Mouse (Mus musculus) embryo, embryonic 10 days (tissue): Measurements from ENCODE around the gene Nav3.
"Not testable (repeated sequence)": the region's sequence is repeated elsewhere in the genome, so short reads cannot be mapped to it uniquely, and the experiment has no call there.

Source experiments
- DNase-seq: peaks from one replicate; pipeline ENCODE4 v3.0.0-alpha.2; 2015; ENCODE audit warnings: low spot score

The Nav3 gene

GRCm38 (mm10) chr10:110383506-110384229 lies 72.3 kb downstream of the Nav3 start:
- not testable (repeated sequence) for DNase-seq

- DNase-seq, result no peak
Observed at GRCm38 (mm10) chr10:110380792-110381191, 75.2 kb downstream of the Nav3 start.

- no peak for DNase-seq
Observed at GRCm38 (mm10) chr10:110372724-110373455, 83.1 kb downstream of the Nav3 start.

GRCm38 (mm10) chr10:110352148-110352547 lies 103.9 kb downstream of the Nav3 start:
- DNase-seq, result no peak

GRCm38 (mm10) chr10:110330030-110330429 lies 126.0 kb downstream of the Nav3 start:
- DNase-seq, result no peak

- DNase-seq, result no peak
Observed at GRCm38 (mm10) chr10:110329629-110330028, 126.4 kb downstream of the Nav3 start.

GRCm38 (mm10) chr10:110322082-110322632 lies 133.8 kb downstream of the Nav3 start:
- DNase-seq, result peak; percentile 8

GRCm38 (mm10) chr10:110317275-110317674 lies 138.7 kb downstream of the Nav3 start:
- DNase-seq, result no peak

GRCm38 (mm10) chr10:110314525-110314924 lies 141.5 kb downstream of the Nav3 start:
- no peak for DNase-seq

GRCm38 (mm10) chr10:110313959-110314358 lies 142.0 kb downstream of the Nav3 start:
- DNase-seq, result no peak

GRCm38 (mm10) chr10:110309511-110309910 lies 146.5 kb downstream of the Nav3 start:
- no peak for DNase-seq

- no peak for DNase-seq
Observed at GRCm38 (mm10) chr10:110305609-110306008, 150.4 kb downstream of the Nav3 start.

- DNase-seq, result no peak
Observed at GRCm38 (mm10) chr10:110290016-110290623, 165.9 kb downstream of the Nav3 start.

GRCm38 (mm10) chr10:110283879-110284278 lies 172.1 kb downstream of the Nav3 start:
- no peak for DNase-seq

GRCm38 (mm10) chr10:110272818-110273217 lies 183.2 kb downstream of the Nav3 start:
- no peak for DNase-seq

- DNase-seq, result no peak
Observed at GRCm38 (mm10) chr10:110270561-110270960, 185.4 kb downstream of the Nav3 start.

GRCm38 (mm10) chr10:110242128-110242561 lies 213.9 kb downstream of the Nav3 start:
- DNase-seq, result peak; percentile 47

- DNase-seq, result no peak
Observed at GRCm38 (mm10) chr10:110240667-110241066, 215.3 kb downstream of the Nav3 start.

GRCm38 (mm10) chr10:110233307-110233930 lies 222.6 kb downstream of the Nav3 start:
- no peak for DNase-seq

- DNase-seq, result no peak
Observed at GRCm38 (mm10) chr10:110206411-110206810, 249.6 kb downstream of the Nav3 start.

GRCm38 (mm10) chr10:110204121-110204697 lies 251.8 kb downstream of the Nav3 start:
- no peak for DNase-seq

- peak; percentile 17 for DNase-seq
Observed at GRCm38 (mm10) chr10:110192881-110193280, 263.1 kb downstream of the Nav3 start.
